Mouse (Mus musculus): ENCODE measurements around the gene Ighmbp2. TPM values are rescaled to one million over a fixed set of nuclear protein-coding genes. Genes with fewer than 3 reads are reported as not detected.
"Not testable (repeated sequence)": the region's sequence is repeated elsewhere in the genome, so short reads cannot be mapped to it uniquely, and the experiment has no call there.

Ighmbp2 gene
- polyA plus RNA-seq, 1 experiment from 2014 or later = 9.2 TPM

DNA sequence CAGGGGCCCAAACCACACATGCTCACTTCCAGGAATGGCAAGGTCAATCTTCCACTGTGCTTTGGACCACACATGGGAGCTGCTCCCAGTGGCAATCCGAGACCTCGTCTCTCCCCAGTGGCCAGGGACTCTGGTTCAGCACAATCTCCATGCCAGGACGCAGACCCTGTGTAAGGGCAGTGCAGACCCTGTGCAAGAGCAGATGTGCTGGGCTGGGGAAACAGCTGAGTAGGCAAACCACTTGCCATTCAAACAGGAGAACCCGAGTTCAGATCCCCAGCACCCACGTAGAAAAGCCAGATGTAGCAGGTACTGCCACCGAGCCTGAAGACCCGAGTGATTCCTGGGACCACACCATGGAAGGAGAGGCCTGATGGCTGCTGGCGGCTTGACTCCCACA lies 22.8 kb downstream of the Ighmbp2 start:
- Histone ChIP-seq H3K4me2 (replicated peaks) (no peak overlapping the region), H3K9me3 (ENCODE audit: control insufficient read depth, low read length) (no peaks in the 10 kb centered on the region), H3K27ac (no peak overlapping the region), H3K36me3 (replicated peaks; ENCODE audit: control insufficient read depth, insufficient read depth) (peaks cover 54% of the 10 kb centered on the region), H3K27me3 (ENCODE audit: control insufficient read depth, insufficient read depth, low read length) (no peaks in the 10 kb centered on the region), H3K9ac (no peak overlapping the region), H3K4me3 (replicated peaks; ENCODE audit: low read length) (no peak overlapping the region), H3K4me1 (replicated peaks; ENCODE audit: control insufficient read depth, insufficient read depth, low read length) (no peaks in the 10 kb centered on the region)
- 93% methylated on average over 8 of the region's 8 CpGs for WGBS
- DNase-seq (ENCODE audit: low spot score) (no peak), ATAC-seq (ENCODE audit: low FRiP score) (no peak)

- not testable (repeated sequence) for H3K27me3 ChIP-seq (ENCODE audit: control insufficient read depth, insufficient read depth, low read length); H3K27ac ChIP-seq; H3K9ac ChIP-seq; ATAC-seq (ENCODE audit: low FRiP score); H3K4me2 ChIP-seq (replicated peaks); H3K4me1 ChIP-seq (replicated peaks; ENCODE audit: control insufficient read depth, insufficient read depth, low read length); H3K36me3 ChIP-seq (replicated peaks; ENCODE audit: control insufficient read depth, insufficient read depth); DNase-seq (ENCODE audit: low spot score); H3K9me3 ChIP-seq (ENCODE audit: control insufficient read depth, low read length); H3K4me3 ChIP-seq (replicated peaks; ENCODE audit: low read length)
- 83% methylated on average over 4 of the region's 6 CpGs for WGBS
Measured at GRCm38 (mm10) chr19:3225261-3225660, 57.6 kb downstream of the Ighmbp2 start.

DNA sequence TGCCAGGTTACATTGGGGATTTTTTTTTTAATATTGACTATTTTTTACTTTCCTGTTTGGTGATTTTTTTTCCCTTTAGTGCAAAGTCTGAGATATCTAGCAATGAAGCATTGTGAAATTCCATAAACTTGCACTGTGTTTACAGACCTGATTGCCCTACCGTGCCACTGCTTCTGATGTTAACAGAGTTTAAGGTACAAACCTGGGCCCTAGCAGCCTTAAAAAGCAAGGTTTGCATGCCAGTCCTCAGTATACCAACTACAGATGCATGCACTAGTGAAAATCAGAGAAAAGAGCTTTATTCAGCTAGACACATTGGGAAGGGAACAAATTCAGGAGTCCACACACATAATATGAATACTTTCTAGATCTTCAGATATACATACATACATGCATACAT lies 67.9 kb downstream of the Ighmbp2 start:
- not testable (repeated sequence) for H3K4me3 ChIP-seq (replicated peaks; ENCODE audit: low read length); H3K4me2 ChIP-seq (replicated peaks); ATAC-seq (ENCODE audit: low FRiP score); DNase-seq (ENCODE audit: low spot score); H3K9ac ChIP-seq; H3K9me3 ChIP-seq (ENCODE audit: control insufficient read depth, low read length); H3K27me3 ChIP-seq (ENCODE audit: control insufficient read depth, insufficient read depth, low read length); H3K27ac ChIP-seq; H3K36me3 ChIP-seq (replicated peaks; ENCODE audit: control insufficient read depth, insufficient read depth); H3K4me1 ChIP-seq (replicated peaks; ENCODE audit: control insufficient read depth, insufficient read depth, low read length)
- 84% methylated on average over 1 of the region's 1 CpGs for WGBS

Small RNA genes within 50 kb of the gene (microRNA-seq; reads per million reads assigned to microRNA genes)
- not detected for gene Mir6984

Other genes starting within 250 kb of the Ighmbp2 start
- gene Mrpl21, start 116 bp downstream of the Ighmbp2 start, polyA plus RNA-seq (2014; fragmentation: Nextera tagmentation; extraction: Ambion mirVana) = 92.4 and 111 TPM in 2 replicates
- gene Cpt1a, start 39.3 kb upstream of the Ighmbp2 start, polyA plus RNA-seq (2014; fragmentation: Nextera tagmentation; extraction: Ambion mirVana) = 19.6 and 22.4 TPM in 2 replicates
- 0.18 and 0.48 TPM in 2 replicates for gene Tesmin, start 105.8 kb upstream of the Ighmbp2 start, polyA plus RNA-seq (2014; fragmentation: Nextera tagmentation; extraction: Ambion mirVana)
- gene Gal, start 131.5 kb upstream of the Ighmbp2 start, polyA plus RNA-seq (2014; fragmentation: Nextera tagmentation; extraction: Ambion mirVana) = 16.2 and 22.4 TPM in 2 replicates